In the genomic region with DNA sequence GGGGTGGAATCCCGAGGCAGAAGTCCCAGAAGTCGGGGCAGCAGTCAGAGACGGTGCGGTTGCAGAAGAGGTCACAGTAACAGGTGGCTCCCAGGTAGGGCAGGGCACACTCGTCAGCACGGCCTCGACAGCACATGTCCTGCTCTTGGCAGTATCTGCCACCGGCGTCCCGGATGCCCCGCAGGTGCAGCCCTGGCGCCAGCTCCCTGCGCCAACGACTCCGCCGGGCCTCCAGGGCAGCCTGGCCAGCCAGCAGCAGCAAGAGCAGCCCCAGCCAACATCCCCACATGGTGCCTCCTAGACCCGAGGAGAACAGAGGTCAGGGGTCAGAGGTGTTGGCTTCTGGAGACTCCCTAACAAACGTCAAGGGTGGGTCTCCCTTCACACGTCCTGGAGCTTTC, we compare ENCODE assay signal across 8 mouse cellular contexts. TPM values are rescaled to one million over a fixed set of nuclear protein-coding genes. Genes with fewer than 3 reads are reported as not detected.
A peak's percentile ranks its signal among the peaks of the same experiment; 100 is the strongest.
DNase-seq lines count a peak whose midpoint lies in the region; ATAC-seq and TF ChIP-seq lines count a peak whose summit lies in the region.

No protein-coding gene starts in this region.

- intact Hi-C loops in gastrocnemius, postnatal 14 days (cut with DNase I; ENCODE audit: low total_unique reads): no loop called here

- 43% methylated on average over 19 of the region's 19 CpGs for WGBS in heart, embryonic 13.5 days
- 40% methylated on average over 19 of the region's 19 CpGs for WGBS in limb, embryonic 13.5 days

- H3K4me2 ChIP-seq in heart, embryonic 13.5 days: peak overlapping the region; percentile 75
- H3K4me2 ChIP-seq in limb, embryonic 13.5 days (replicated peaks): peak overlapping the region; percentile 65

- no peak for TF ChIP-seq CTCF in G1E (IDR thresholded peaks at IDR 0.05; ENCODE audit: low read depth, low read length)

- peak overlapping the region; percentile 21; the same call in 1 of the 2 replicates for H3K4me3 ChIP-seq in G1E (ENCODE audit: low read depth, low read length)
- peak overlapping the region; percentile 52 for H3K4me3 ChIP-seq in heart, embryonic 13.5 days
- H3K4me3 ChIP-seq in limb, embryonic 13.5 days: peak overlapping the region; percentile 30; the same call in 1 of the 2 replicates

- H3K9me3 ChIP-seq in G1E (replicated peaks): no peaks in the 10 kb centered on the region
- no peaks in the 10 kb centered on the region for H3K9me3 ChIP-seq in heart, embryonic 13.5 days
- H3K9me3 ChIP-seq in limb, embryonic 13.5 days: no peaks in the 10 kb centered on the region

- peak overlapping the region; percentile 56; the same call in 1 of the 2 replicates for H3K27ac ChIP-seq in heart, embryonic 13.5 days (replicated peaks)
- no peak overlapping the region for H3K27ac ChIP-seq in limb, embryonic 13.5 days

- peaks cover 23% of the 10 kb centered on the region for H3K4me1 ChIP-seq in G1E (ENCODE audit: insufficient read depth, low read depth, low read length)
- peaks cover 89% of the 10 kb centered on the region for H3K4me1 ChIP-seq in heart, embryonic 13.5 days
- H3K4me1 ChIP-seq in limb, embryonic 13.5 days: peaks cover 50% of the 10 kb centered on the region

- peak overlapping the region; percentile 79 for H3K9ac ChIP-seq in heart, embryonic 13.5 days
- H3K9ac ChIP-seq in limb, embryonic 13.5 days: no peak overlapping the region

- peaks cover 28% of the 10 kb centered on the region; the same call in 1 of the 2 replicates for H3K27me3 ChIP-seq in G1E (ENCODE audit: insufficient read depth, low read length)
- H3K27me3 ChIP-seq in heart, embryonic 13.5 days (replicated peaks): peaks cover 3% of the 10 kb centered on the region; the same call in 1 of the 2 replicates
- peaks cover 29% of the 10 kb centered on the region for H3K27me3 ChIP-seq in limb, embryonic 13.5 days

- ATAC-seq in G1E (ENCODE audit: extremely low read depth, insufficient number of reproducible peaks, low FRiP score, poor library complexity, severe bottlenecking): no peak
- ATAC-seq in heart, embryonic 13.5 days (ENCODE audit: extremely low read depth, insufficient number of reproducible peaks, low FRiP score, low TSS enrichment): no peak
- ATAC-seq in limb, embryonic 13.5 days (ENCODE audit: low FRiP score, low read depth): no peak

- peak; percentile 95 for DNase-seq in heart, adult 11 months
- no peak for DNase-seq in heart, adult 8-10 months (ENCODE audit: low spot score)
- no peak for DNase-seq in G1E (ENCODE audit: low spot score)
- DNase-seq in testis, postnatal 14 days (ENCODE audit: low spot score): no peak
- no peak for DNase-seq in gastrocnemius, postnatal 14 days
- no peak for DNase-seq in spleen, adult 12 weeks (ENCODE audit: low spot score)

- peaks cover 2% of the 10 kb centered on the region for H3K36me3 ChIP-seq in G1E (replicated peaks)
- peaks cover 10% of the 10 kb centered on the region for H3K36me3 ChIP-seq in heart, embryonic 13.5 days
- no peaks in the 10 kb centered on the region for H3K36me3 ChIP-seq in limb, embryonic 13.5 days

RNA-seq across cellular contexts. Expression of a gene that starts 1.0 kb away (rescaled TPM):
- 10 to 100 TPM; 44.8 to 57.2 (median 49.5) TPM for total RNA-seq in heart, adult 8-10 months (2022)
- 3.2 TPM in 1 of 2 replicates, not detected in the other for total RNA-seq in G1E (2014; fragmentation: Nextera tagmentation)
- 0.06 and 0.38 TPM in 2 replicates for total RNA-seq in G1E (2017)
- 0.08 and 0.13 TPM in 2 replicates for polyA plus RNA-seq in G1E (2012)
- 47.4 and 53.0 TPM in 2 replicates for polyA plus RNA-seq in heart, embryonic 13.5 days (2015; fragmentation: Nextera tagmentation; extraction: Ambion mirVana)
- 13.5 and 14.0 TPM in 2 replicates for polyA plus RNA-seq in limb, embryonic 13.5 days (2015; fragmentation: Nextera tagmentation; extraction: Ambion mirVana)
- 10 to 100 TPM; 29.3 to 39.2 TPM for total RNA-seq in gastrocnemius, postnatal 14 days (2021)

RNA-seq across cellular contexts. Expression of a gene that starts 34.8 kb away (rescaled TPM):
- not detected for total RNA-seq in heart, adult 8-10 months (2022)
- not detected in 2 replicates for total RNA-seq in G1E (2014; fragmentation: Nextera tagmentation)
- not detected in 2 replicates for total RNA-seq in G1E (2017)
- not detected in 2 replicates for polyA plus RNA-seq in G1E (2012)
- polyA plus RNA-seq in heart, embryonic 13.5 days (2015; fragmentation: Nextera tagmentation; extraction: Ambion mirVana): 0.32 TPM in 1 of 2 replicates, not detected in the other
- not detected in 2 replicates for polyA plus RNA-seq in limb, embryonic 13.5 days (2015; fragmentation: Nextera tagmentation; extraction: Ambion mirVana)
- not detected for total RNA-seq in gastrocnemius, postnatal 14 days (2021)

RNA-seq across cellular contexts. Expression of a gene that starts 48.3 kb away (rescaled TPM):
- total RNA-seq in heart, adult 8-10 months (2022): not detected
- total RNA-seq in G1E (2014; fragmentation: Nextera tagmentation): not detected in 2 replicates
- 0.05 TPM in 1 of 2 replicates, not detected in the other for total RNA-seq in G1E (2017)
- polyA plus RNA-seq in G1E (2012): not detected in 2 replicates
- not detected in 2 replicates for polyA plus RNA-seq in heart, embryonic 13.5 days (2015; fragmentation: Nextera tagmentation; extraction: Ambion mirVana)
- not detected in 2 replicates for polyA plus RNA-seq in limb, embryonic 13.5 days (2015; fragmentation: Nextera tagmentation; extraction: Ambion mirVana)
- total RNA-seq in gastrocnemius, postnatal 14 days (2021): not detected

Comparison
In these comparisons a context has a peak if more than half of its experiments do, and no peak if none do; other contexts are left out.
1. RNA of a gene that starts 1.0 kb away (total RNA-seq): 44.8 to 57.2 TPM in heart, adult 8-10 months and 29.3 to 39.2 TPM in gastrocnemius, postnatal 14 days; 0.06 to 3.2 TPM in G1E; every median in the first group is over 4 times any median in the second.
2. Peak in every context shown above with its lines, with median percentiles within 50 percentile points of each other: H3K4me3 ChIP-seq.